Mouse (Mus musculus): ENCODE measurements around the gene Anks6. TPM values are rescaled to one million over a fixed set of nuclear protein-coding genes. Genes with fewer than 3 reads are reported as not detected.
A peak's percentile ranks its signal among the peaks of the same experiment; 100 is the strongest.
"Not testable (repeated sequence)": the region's sequence is repeated elsewhere in the genome, so short reads cannot be mapped to it uniquely, and the experiment has no call there.

The Anks6 gene
- total RNA-seq (2021): 1 to 10 TPM; 1.3 TPM
- long read RNA-seq, experiment 1: 0 reads
- long read RNA-seq, experiment 2: 0 reads

DNA sequence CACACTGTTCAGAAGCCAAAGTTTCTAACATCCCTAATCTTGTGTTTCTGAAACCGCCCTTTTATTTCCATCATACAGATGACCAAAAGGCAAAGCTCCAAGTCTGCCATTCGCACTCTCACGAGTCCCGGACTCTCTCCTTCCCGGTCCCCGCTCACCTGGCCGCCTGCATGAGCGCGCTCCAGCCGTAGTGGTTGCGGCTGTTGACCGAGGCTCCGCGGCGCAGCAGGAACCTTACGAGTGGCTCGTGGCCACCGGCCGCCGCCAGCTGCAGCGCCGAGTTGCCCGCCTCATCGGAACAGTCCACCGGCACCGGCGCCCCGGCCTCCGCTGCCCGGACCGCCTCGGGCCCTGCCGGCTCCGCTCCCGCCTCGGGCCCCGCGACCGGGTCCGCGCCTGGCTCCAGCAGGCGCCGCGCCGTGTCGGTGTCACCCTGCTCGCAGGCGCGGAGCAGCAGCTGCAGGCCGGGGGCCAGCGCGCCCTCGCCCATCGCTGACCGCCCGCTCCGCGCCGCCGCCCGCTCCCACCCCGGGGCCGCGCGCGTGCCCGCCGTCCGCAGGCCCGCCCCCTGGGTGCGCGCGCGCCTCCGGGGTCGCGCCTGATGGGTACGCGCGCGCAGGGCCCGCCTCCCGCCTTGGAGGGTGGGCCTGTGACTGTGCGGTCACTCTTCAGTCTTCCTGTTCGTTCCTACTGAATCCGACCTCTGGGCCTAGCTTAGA lies at the start of gene Anks6:
TSS of gene Anks6 (minus strand) at position 637 of the 719 bp plus-strand sequence.
- DNase-seq: peak; percentile 65 to 69
- intact Hi-C loops (cut with DNase I): no loop called here

- intact Hi-C loops (cut with DNase I): no loop called here
- DNase-seq: peak in 1 of 2 experiments; percentile 13
These were observed 46.3 kb upstream of the Anks6 start for GRCm38 (mm10) chr4:47103561-47103960.

DNA sequence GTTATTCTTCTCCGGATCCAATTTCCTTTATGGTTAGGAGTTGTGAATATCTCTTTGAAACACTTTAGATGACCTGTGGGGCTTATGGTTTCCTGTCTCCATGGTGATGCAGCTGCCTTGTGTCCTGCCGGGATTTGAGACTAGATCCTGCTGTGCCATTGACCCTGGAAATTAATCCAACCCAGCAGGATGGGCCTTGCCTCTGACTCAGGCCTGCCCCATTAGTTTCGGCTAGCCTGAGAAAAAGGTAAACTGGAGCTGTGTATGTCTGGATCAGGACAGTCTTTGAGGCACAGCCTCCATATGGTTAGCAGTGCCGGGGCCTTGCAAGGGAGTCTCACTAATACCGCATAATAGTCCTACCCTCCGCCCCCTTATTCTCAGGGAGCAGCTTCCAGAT lies 36.4 kb upstream of the Anks6 start:
- intact Hi-C loops (cut with DNase I): no loop called here
- no peak for DNase-seq

- DNase-seq: no peak
- intact Hi-C loops (cut with DNase I): no loop called here
These were observed 35.9 kb upstream of the Anks6 start for GRCm38 (mm10) chr4:47093161-47093560.

- no peak for DNase-seq
These were observed 35.3 kb upstream of the Anks6 start for GRCm38 (mm10) chr4:47092387-47093021.

DNA sequence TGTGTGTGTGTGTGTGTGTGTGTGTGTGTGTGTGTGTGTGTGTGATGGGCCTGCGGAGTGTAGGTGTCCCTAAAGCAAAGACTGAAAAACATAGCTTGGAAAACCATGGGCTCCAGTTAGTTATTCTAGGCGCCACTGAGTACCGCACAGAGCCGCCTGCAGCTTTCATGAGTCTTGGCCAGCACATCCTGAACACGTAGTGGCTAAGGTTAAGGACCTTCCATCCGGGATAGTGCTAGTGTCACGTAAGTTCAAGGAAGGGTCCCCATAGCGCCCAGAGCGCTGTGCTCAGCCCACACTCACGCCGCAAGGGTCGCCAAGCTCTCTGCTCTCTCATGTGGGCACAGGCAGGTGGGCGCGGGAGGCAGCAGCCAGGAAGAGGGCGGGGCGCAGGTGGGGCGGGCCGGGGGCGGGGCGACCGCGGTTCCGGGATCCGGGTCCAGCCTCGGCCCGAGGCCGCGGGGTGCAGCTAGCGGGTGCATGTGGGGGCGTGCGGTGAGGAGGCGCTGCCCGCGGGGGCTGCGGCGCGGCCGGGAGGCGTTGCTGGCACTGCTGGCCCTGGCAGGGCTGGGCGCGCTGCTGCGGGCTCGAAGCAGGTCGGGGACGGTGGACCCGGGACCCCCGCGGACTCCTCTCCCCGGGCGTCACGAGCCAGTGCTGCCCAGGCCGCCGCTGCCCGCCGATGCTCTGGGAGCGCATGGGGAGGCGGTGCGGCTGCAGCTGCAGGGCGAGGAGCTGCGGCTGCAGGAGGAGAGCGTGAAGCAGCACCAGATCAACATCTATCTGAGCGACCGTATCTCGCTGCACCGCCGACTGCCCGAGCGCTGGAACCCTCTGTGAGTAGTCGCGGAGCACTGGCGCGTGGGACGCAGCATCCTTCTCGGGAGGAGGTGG lies 34.5 kb upstream of the Anks6 start, which contains the start of gene Galnt12:
TSS of gene Galnt12 (plus strand) at position 417 of the 894 bp plus-strand sequence.
- intact Hi-C loops (cut with DNase I): no loop called here
- no peak for DNase-seq

More at GRCm38 (mm10) chr4:47092387-47093021, 35.3 kb upstream of the Anks6 start:
- intact Hi-C loops (cut with DNase I): no loop called here

GRCm38 (mm10) chr4:47088671-47089070 lies 31.4 kb upstream of the Anks6 start:
- intact Hi-C loops (cut with DNase I): no loop called here
- no peak for DNase-seq

DNA sequence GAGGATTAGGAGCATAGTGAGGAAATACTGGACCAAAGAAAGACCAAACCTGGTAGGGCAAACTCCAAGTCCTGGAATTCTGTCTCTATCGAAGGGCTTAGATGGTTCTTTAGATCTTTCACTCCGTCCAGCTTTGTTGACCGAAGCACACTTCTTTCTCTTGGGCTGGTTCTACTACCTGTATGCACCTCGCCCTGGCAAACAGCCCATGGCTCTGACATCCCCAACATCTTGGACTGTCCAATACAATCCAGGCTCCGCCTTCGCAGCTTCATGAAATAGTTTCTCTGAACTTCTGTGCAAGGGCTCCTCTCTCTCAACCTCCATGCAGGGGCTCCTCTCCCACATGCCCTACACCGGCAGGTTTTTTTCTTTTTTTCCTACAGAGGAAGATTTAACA lies 26.6 kb upstream of the Anks6 start:
- DNase-seq: no peak
- intact Hi-C loops (cut with DNase I): no loop called here

DNA sequence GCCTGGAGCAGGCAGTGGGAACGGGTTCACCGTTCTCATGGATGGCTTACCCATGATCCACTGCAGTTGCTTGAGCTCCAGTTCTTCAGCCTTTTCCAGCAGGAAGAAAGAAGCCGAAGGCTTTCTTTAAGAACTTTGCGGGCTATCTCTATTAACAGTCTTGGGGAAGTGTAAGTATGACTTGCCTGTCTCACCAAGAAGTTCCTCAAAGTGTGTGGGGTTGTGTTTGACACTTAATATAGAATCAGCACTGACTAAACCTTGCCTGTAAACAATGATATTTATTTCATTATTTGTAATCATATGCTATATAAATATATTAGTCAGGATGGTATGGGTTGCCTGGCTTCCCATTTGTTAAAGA lies 23.4 kb upstream of the Anks6 start:
- intact Hi-C loops (cut with DNase I): no loop called here
- DNase-seq: no peak

DNA sequence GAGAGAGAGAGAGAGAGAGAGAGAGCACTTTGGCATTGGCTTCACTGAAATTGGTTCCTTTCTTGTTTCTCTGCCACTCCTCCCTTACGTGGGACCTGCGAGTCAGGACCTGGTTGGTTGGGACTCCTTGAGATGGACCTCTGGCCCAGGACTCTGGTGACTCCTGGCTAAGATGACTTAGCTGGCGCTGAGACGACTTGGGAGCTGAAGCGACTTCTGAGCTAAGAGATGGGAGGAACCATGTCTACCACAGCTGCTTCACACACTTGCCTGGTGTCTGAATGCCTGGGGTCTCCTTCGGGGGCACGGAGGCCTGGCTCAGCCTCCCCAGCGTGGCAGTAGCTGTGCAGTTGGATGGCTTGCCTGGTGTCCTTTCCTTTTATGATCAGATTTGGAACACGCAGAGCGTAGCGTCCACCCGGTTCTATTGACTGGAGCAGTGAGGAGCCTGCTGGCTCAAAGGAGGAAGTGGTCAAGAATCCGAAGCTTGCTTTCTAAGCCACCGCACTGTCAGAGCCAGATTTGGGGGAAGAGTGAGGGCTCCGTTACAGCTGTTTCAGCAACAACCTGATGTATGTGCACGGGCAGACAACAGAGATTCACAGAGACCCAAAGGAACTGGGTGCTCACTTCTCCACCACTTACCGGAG lies 22.9 kb upstream of the Anks6 start:
- intact Hi-C loops (cut with DNase I): no loop called here

GRCm38 (mm10) chr4:47075054-47075453 lies 17.8 kb upstream of the Anks6 start:
- no peak for DNase-seq

More for the DNA sequence above, 22.9 kb upstream of the Anks6 start:
- DNase-seq: no peak

GRCm38 (mm10) chr4:47060900-47061299 lies 3.7 kb upstream of the Anks6 start:
- DNase-seq: no peak
- intact Hi-C loops (cut with DNase I): no loop called here

More at GRCm38 (mm10) chr4:47075054-47075453, 17.8 kb upstream of the Anks6 start:
- intact Hi-C loops (cut with DNase I): no loop called here

- DNase-seq: no peak
- intact Hi-C loops (cut with DNase I): no loop called here
These were observed 491 bp upstream of the Anks6 start for GRCm38 (mm10) chr4:47057510-47058325.

DNA sequence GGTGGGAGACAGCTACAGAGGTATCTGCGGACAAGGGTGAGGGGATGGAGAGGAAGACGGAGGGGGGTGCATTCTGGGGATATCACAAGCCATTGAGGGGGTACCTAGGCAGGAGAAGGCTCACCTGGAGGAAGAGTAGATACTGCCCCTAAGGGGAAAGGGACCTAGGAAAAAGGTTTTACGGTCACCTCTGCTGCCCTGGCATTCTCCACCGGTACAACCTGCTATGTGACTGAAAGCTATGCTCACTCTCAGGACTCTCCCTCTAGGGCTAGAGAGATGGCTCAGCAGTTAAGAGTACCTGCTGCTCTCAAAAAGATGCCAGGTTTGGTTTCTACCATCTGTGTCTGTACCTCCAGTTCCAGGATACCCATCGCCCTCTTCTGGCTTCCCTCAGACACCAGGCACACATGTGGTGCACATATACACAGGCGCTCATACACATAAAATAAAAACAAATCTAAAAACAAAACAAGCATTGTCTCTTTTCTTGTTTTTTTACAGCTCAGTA lies 1.6 kb downstream of the Anks6 start:
- no peak for DNase-seq
- intact Hi-C loops (cut with DNase I): no loop called here

DNA sequence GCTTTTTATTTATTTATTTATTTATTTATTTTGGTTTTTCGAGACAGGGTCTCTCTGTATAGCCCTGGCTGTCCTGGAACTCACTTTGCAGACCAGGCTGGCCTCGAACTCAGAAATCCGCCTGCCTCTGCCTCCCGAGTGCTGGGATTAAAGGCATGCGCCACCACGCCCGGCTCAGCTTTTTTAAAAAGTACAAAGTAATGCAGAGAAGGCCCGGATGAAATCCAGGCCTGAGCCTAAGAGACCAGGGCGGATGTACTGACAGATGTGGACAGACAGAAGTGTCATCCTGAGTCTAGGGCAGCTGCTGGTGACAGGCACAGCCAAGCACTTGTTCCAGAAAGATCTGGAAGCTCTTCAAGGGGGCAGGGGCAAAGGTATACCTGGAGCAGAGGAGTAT lies 2.1 kb downstream of the Anks6 start:
- intact Hi-C loops (cut with DNase I); DNase-seq: not testable (repeated sequence)

- DNase-seq: no peak
- intact Hi-C loops (cut with DNase I): no loop called here
These were observed 5.3 kb downstream of the Anks6 start for GRCm38 (mm10) chr4:47051905-47052304.

DNA sequence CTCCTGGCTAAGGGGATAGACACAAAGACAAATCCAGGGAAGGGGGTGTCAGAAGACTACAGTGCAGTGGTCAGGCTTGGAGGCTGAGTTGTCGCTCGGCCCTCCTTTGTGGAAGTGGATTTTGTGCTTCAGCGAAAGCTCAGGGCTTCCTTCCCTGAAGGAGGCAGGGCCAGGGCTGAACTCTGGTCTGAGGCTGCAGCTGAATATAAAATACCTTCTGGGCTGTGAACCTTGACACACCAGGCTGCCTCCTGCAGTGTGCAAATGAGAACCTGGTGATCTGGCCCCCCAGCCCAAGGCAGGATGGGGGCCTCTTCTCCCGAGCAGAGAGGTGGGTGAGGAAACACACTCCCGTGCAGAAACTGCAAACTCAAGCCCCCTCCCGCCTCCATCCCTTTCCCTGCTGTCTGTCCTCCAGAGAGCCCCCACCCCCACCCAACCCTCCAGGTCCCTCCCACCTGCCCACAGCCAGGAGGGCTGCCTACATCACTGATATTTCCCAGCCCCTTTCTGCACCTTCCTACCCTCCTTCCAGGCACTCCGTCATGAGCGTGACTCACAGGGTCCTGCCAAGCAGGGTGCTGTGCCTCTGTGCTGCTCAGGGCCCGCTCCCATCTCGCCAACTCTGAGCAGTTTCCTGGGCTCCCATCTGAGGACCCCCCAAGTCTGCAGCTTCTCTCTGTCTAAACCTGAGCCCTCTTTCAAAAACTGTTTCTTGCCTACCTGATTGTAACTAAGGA lies 6.4 kb downstream of the Anks6 start:
- intact Hi-C loops (cut with DNase I): no loop called here
- DNase-seq: no peak

- peak; percentile 76 to 85 for DNase-seq
- intact Hi-C loops (cut with DNase I): no loop called here
These were observed 7.1 kb downstream of the Anks6 start for GRCm38 (mm10) chr4:47050167-47050566.

GRCm38 (mm10) chr4:47049216-47049615 lies 8.0 kb downstream of the Anks6 start:
- no peak for DNase-seq
- intact Hi-C loops (cut with DNase I): no loop called here
